Mouse (Mus musculus): ENCODE data around the gene Nos2.

Nos2 gene

DNA sequence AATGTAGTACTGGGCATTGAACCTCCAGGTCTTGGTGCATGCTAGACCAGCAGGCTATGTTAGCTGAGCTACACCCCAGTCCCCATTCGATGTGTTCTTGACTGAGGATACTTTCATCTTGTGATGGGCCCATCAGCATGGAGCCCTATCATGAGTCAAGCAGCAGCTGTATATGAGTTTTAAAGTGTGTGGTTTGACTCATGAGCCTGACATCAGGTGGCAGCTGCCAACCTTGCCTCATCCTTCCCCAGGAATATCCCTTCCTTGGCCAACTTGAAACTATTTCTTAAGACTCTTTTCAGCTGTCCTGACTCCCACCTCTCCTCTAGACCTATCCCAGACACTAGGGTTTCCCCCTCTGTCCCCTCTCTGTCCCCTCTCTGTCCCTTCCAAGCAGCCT lies 22.5 kb downstream of the Nos2 start:
- in situ Hi-C loops (cut with MboI; ENCODE audit: low pct_unique_long_range_greater_than_20kb in 1 of 2, low sequenced_read_pairs in 2 of 2, unreplicated experiment in 1 of 2) = loop anchor here in 1 of 2 experiments (25.0 kb wide), 1 partner anchor 381 kb away; the partner anchor contains the start of gene Tmem97

DNA sequence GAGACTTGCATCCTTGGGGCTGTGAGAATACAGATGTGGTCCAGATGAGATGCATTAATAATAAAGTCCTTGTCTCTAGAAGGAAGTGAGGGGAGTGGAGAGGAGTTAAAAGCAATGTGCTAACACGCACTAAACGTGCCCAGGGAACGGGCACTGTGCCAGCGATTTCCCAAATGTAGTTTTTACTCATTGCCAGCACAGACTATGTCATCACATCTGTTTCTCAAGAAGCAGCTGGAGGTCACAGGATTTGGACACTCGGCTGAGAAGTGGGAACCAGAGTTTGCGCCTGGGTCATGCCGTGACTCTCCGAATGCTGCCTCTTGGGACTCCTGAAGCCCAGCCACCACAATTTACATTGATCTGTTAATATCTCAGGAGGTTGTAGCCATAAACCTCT lies 29.8 kb downstream of the Nos2 start:
- in situ Hi-C loops (cut with MboI; ENCODE audit: low pct_unique_long_range_greater_than_20kb in 1 of 2, low sequenced_read_pairs in 2 of 2, unreplicated experiment in 1 of 2) = loop anchor here (5.0 to 10.0 kb wide), 2 partner anchors 93 to 106 kb away; no protein-coding TSS in a partner anchor

DNA sequence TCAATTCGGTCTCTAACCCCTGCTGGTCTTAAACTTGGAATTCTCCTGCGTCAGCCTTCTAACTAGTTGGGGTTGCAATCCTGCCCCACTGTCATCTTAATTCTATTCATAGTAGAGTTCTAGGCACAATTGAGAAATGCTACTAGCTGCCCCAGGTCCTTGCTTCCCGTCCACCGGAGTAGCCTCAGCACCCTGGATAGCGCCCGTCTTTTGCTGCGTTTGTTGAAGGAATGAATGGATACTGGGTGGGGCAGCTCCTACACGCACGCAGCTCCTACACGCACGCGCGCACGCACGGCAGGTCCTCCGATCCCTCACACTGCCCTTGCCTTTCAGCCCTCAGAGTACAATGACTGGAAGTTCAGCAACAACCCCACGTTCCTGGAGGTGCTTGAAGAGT lies 31.9 kb downstream of the Nos2 start:
- in situ Hi-C loops (cut with MboI; ENCODE audit: low pct_unique_long_range_greater_than_20kb in 1 of 2, low sequenced_read_pairs in 2 of 2, unreplicated experiment in 1 of 2) = loop anchor here (5.0 to 10.0 kb wide), 2 partner anchors 95 to 108 kb away; no protein-coding TSS in a partner anchor

DNA sequence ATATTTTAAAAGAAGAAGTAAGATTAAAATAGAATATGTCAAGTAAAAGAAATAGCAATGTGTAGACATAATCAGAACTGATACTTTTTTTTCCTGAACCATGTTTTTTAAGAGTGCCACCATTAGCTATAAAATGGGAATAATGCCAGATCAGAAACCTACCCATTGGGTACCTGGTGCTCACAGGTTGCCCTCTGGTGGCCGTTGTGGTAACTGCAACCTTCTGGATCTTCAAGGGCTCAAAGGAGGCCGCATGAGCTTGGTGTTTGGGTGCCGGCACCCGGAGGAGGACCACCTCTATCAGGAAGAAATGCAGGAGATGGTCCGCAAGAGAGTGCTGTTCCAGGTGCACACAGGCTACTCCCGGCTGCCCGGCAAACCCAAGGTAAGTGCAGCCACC lies 35.7 kb downstream of the Nos2 start:
- in situ Hi-C loops (cut with MboI; ENCODE audit: low pct_unique_long_range_greater_than_20kb in 1 of 2, low sequenced_read_pairs in 2 of 2, unreplicated experiment in 1 of 2) = loop anchor here in 1 of 2 experiments (10.0 kb wide), 1 partner anchor 111 kb away; no protein-coding TSS in a partner anchor

DNA sequence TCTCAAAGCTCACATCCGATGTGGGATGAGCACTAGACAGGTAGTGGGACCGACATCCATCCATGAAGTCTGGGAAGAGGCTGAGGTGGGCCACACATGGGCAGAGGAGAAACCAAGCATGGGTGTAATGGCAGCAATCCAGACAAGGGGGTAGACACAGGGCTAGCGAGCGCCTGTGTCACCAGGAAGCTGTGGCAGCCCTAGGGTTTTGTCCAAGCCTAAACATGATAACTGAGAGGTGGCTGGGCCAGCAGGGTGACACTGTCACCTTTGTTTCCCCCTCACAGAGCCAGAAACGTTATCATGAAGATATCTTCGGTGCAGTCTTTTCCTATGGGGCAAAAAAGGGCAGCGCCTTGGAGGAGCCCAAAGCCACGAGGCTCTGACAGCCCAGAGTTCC lies 38.8 kb downstream of the Nos2 start:
- in situ Hi-C loops (cut with MboI; ENCODE audit: low pct_unique_long_range_greater_than_20kb in 1 of 2, low sequenced_read_pairs in 2 of 2, unreplicated experiment in 1 of 2) = loop anchor here in 1 of 2 experiments (10.0 kb wide), 1 partner anchor 115 kb away; no protein-coding TSS in a partner anchor

DNA sequence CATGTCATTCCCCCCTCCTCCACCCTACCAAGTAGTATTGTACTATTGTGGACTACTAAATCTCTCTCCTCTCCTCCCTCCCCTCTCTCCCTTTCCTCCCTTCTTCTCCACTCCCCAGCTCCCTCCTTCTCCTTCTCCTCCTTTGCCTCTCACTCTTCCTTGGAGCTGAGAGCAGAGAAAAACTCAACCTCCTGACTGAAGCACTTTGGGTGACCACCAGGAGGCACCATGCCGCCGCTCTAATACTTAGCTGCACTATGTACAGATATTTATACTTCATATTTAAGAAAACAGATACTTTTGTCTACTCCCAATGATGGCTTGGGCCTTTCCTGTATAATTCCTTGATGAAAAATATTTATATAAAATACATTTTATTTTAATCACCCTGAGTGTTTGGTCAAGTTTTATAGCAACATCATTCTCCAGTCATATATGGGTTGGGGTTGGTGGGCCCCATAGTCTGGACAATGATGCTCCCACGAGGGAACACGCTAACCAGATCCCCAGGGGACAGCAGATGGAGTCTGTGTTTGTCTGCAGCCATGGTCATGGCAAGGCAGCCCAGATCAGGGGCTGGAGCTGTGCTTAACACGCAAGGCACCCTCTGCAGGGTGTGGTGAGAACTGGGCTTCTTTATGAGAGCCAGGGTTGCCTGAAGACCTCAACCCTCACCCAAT lies 39.4 kb downstream of the Nos2 start:
- in situ Hi-C loops (cut with MboI; ENCODE audit: low pct_unique_long_range_greater_than_20kb in 1 of 2, low sequenced_read_pairs in 2 of 2, unreplicated experiment in 1 of 2) = loop anchor here (5.0 to 10.0 kb wide), 3 partner anchors 115 to 255 kb away; no protein-coding TSS in a partner anchor

DNA sequence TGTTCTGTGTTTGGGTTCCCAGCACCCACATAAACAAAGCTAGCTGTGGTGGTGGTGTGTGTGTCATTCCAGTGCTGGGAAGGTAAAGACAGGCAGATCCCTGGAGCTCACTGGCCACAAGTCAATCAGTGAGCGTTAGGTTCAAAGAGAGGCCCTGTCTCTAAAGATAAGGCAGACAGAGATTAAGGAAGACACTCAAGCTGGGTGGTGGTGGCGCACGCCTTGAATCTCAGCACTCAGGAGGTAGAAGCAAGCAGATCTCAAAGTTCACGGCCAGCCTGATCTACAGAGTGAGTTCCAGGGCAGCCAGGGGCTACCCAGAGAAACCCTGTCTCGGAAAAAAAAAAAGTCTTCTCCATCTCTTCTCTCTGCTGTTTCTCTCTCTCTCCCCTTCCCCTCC lies 40.6 kb downstream of the Nos2 start:
- in situ Hi-C loops (cut with MboI; ENCODE audit: low pct_unique_long_range_greater_than_20kb in 1 of 2, low sequenced_read_pairs in 2 of 2, unreplicated experiment in 1 of 2) = loop anchor here (5.0 to 10.0 kb wide), 2 partner anchors 251 to 254 kb away; no protein-coding TSS in a partner anchor

DNA sequence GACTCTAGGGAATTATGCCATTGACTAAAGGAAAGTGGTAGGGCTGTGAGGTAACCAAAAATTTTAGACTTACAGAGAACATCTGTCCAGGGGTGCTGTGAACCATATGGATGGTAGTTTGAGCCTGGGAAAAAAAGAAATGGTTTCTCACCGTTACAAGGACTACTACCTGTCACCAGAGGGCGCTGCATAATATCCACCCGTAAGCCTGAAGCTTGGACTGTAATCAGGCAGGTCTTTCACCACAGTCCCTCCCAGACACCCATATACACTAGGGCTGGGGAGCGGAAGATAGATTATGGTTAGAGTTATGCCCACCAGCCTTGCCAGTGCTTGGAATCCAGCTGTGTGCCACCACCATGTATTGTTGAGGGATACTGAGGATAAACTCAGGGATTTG lies 46.8 kb downstream of the Nos2 start:
- in situ Hi-C loops (cut with MboI; ENCODE audit: low pct_unique_long_range_greater_than_20kb in 1 of 2, low sequenced_read_pairs in 2 of 2, unreplicated experiment in 1 of 2) = loop anchor here in 1 of 2 experiments (10.0 kb wide), 1 partner anchor 247 kb away; no protein-coding TSS in a partner anchor

DNA sequence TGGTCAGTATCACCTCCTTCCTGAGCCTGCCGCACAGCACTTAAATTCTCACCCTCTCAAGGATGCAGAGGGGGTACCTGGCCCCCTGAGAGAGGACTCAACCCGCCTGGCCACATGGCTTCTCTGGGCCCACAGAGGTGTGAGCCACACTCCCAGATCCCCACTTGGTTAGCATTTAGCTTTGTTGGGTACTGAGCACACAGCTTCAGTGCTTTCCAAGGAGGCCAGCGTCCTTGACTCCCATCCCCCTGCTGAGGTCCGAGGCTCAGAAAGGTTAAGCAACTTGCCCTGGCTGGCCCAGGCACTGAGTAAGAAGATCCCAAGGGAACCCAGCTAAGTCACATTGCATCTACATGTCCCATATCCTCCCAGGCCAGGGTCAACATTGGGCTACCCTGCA lies 47.5 kb downstream of the Nos2 start:
- in situ Hi-C loops (cut with MboI; ENCODE audit: low pct_unique_long_range_greater_than_20kb in 1 of 2, low sequenced_read_pairs in 2 of 2, unreplicated experiment in 1 of 2) = loop anchor here in 1 of 2 experiments (10.0 kb wide), 1 partner anchor 247 kb away; no protein-coding TSS in a partner anchor

DNA sequence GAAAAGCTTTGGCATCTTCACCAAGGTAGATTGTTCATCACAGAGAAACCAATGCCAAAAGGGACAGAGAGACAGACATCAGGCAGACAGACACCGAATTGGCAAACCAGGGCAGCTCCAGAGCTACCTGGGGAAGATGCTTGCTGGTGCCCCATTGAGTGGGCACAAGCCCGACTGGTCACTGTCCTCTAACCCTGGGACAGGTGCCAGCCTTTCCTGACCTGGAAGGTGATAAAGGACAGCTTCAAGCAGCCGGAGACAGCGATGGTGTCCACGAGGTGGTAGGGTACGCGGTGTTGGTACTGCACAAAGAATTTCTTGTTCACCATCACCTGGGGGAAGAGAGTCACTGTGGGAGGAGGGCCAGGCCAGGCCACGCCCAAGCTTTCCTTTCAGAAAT lies 50.5 kb downstream of the Nos2 start:
- in situ Hi-C loops (cut with MboI; ENCODE audit: low pct_unique_long_range_greater_than_20kb in 1 of 2, low sequenced_read_pairs in 2 of 2, unreplicated experiment in 1 of 2) = no loop called here

DNA sequence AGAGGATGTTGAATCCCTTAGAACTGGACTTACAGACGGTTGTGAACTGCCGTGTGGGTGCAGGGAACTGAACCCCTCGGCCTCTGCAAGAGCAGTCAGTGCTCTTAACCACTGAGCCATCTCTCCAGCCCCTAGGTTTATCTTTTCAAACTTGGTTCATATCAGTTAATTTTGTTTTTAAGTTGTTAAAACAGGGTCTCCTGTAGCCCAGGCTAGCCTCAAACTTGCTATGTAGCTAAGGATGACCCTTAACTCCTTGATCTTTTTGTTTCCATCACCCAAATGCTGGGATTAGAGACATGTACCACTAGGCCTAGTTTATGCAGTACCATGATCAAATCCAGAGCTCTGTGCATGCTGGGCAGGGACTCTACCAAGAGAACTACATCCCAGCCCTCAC lies 51.2 kb downstream of the Nos2 start:
- in situ Hi-C loops (cut with MboI; ENCODE audit: low pct_unique_long_range_greater_than_20kb in 1 of 2, low sequenced_read_pairs in 2 of 2, unreplicated experiment in 1 of 2) = no loop called here

DNA sequence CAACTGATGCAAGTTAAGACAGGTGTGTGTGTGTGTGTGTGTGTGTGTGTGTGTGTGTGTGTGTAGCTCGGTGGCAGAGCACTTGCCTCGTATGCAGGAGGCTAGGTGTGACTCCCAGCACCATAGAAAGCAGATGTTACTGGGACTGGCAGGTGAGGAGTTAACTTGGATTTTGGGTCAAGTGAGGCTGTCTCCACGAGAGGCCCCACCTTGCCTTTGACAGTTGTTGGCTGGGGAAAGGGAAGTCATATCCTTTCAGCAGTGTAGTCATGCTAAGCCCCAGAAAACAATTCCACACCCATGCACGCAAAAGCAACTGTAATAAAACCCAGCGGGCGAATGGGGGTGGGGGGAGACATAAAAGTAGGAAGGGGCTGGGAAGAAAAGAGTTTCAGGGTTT lies 51.7 kb downstream of the Nos2 start:
- in situ Hi-C loops (cut with MboI; ENCODE audit: low pct_unique_long_range_greater_than_20kb in 1 of 2, low sequenced_read_pairs in 2 of 2, unreplicated experiment in 1 of 2) = no loop called here

DNA sequence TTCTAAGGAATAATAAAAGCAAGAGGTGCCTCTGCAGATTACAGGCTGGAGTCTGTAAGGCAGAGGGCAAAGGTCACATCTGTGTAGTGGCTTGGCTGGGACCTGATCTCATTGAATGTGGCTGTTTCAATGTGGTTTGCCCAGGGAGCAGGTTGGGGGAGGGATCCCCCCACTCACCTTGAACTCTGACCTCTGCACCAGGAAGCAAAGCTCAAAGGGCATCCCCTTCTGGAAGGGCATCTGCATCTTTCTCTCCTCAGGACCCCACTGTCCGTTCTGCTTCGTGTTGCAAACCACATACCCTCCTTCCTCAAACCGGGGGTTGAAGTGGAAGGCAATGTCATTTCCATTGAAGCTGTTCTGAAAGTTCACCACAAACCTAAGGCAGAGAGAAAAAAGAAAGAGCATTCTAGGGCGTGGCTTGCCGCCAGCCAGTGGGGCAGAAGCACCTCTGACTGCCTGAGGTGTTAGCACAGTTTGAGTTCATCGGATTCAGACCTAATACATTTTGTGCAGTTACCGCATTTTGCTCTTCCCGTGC lies 52.3 kb downstream of the Nos2 start:
- in situ Hi-C loops (cut with MboI; ENCODE audit: low pct_unique_long_range_greater_than_20kb in 1 of 2, low sequenced_read_pairs in 2 of 2, unreplicated experiment in 1 of 2) = no loop called here

DNA sequence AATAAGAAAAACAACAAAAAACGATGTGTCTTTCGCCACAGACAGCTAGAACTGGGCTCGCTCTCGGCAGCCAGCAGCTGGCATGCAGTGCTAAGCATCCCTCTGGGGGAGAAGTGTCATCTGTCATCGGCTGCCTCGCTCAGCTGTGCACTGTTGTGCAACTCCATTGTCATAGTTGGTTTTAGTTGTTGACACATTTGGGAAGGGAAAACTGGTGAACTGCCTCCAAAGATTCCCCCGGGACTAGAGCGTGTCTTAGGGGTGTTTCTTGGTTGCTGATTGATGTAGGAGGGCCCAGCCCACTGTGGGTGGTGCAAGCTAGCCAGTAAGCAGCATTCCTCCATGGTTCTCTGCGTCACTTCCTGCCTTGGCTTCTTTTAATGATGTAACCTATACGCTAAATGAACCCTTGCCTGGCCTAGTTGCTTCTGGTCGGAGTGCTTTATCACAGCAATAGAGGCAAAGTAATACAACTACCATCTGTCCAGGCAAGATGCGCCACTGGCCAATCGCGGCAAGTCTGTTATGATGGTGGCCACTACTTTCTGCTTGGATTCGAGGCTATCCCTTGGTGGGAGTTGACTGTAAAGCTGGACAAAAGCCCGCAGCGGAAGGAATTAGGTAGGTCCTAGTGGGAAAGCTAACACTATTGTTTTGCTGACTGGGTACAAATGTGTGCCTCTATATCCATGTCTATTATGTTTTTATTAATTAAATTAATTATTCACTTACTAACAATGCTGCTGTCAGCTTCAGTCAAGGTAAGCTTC lies 53.0 kb downstream of the Nos2 start:
- in situ Hi-C loops (cut with MboI; ENCODE audit: low pct_unique_long_range_greater_than_20kb in 1 of 2, low sequenced_read_pairs in 2 of 2, unreplicated experiment in 1 of 2) = no loop called here

DNA sequence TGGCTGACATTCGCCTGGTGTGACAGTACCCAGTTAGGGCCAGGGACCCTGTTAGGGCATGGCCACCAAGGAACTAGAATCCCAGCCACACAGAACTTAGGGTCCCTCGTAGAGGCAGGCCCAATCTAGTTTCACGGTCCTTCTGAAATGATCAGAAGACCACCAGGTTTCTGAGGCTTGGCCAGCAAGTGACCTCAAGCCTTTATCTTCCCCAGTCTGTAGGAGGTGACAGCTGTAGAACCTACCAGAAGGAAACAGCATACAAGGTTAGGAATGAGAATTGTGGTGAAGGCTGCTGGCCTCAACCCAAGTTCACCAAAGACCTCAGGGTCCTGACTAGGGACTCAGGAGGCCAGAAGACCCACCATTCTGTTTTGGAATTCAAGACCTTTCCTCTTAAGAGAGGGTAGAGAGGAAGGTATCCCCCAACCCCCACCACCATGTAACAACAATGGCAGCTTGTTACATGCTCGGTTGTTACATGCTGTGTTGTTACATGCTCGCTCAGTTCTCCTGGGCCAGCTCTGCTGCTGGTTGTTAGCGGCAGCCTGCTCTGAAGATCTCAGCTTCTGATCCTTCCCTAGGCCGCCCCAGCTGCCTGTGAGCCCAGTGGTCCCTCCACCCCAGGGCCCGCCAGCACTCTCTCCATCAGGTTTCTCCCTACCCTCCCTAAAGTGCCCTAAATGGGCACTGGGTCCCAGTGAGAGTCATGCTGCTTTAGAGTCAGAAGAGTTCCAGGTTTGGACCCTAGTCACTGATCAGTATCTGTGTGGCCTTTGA lies 56.3 kb downstream of the Nos2 start:
- in situ Hi-C loops (cut with MboI; ENCODE audit: low pct_unique_long_range_greater_than_20kb in 1 of 2, low sequenced_read_pairs in 2 of 2, unreplicated experiment in 1 of 2) = no loop called here

DNA sequence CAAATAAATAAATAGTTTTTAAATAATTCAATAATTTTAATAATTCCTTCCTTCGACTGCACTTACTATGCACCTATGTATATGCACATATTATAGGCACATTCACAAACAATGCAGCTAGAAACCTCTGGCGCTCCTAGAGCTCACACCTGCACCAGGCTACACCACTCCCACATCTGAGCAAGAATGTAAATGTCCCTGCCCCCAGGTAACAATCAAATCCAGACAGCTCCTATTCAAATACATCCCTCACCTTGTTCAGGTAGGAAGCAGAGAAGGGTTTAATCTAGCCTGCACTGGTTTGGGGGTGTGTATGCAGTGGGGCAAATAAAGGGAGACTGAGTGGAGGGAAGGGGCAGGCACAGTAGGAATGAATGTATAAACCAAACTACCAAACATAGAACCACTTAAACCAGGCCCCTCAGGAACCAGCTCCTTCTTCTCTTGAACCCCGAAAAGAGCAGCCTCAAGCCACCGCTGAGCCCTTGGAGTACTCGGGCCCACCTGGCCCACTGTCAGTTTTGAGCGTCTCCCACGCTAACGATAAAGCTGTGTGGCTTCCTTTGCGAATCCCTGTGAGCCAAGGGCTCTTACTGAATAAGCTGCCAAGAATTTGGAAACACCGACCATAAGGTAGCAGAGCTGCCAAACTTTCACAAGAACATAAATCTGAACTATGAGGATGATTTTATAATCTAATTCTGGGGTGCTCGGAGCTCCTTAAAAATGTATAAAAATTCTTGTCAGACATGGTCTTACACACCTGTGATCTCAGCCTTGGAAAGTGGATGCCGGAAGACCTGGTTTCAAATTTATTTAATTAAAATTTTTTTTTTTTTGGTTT lies 57.8 kb downstream of the Nos2 start:
- in situ Hi-C loops (cut with MboI; ENCODE audit: low pct_unique_long_range_greater_than_20kb in 1 of 2, low sequenced_read_pairs in 2 of 2, unreplicated experiment in 1 of 2) = no loop called here

DNA sequence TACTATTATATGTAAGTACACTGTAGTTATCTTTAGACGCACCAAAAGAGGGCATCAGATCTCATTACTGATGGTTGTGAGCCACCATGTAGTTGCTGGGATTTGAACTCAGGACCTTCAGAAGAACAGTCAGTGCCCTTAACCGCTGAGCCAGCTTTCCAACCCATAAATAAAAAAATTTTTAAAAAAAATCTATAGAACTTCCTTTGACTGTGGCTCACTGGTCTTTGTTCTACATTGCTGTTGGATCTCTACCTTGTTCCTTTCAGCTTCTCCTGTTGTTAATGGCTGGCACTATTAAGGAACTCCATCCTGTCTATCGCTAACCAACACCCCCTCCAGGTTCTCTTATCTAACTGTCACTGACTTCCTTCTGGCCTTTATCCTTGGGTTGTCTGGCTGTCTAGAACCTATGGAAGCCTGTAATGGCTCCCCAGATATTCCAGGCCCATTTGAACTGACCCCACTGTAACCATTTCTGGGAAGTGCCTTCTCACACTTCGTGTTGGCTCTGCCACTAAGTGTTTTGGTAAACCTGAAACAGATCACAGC lies 59.6 kb downstream of the Nos2 start:
- in situ Hi-C loops (cut with MboI; ENCODE audit: low pct_unique_long_range_greater_than_20kb in 1 of 2, low sequenced_read_pairs in 2 of 2, unreplicated experiment in 1 of 2) = no loop called here

Data from mouse embryonic stem cell (cell line).